Mouse (Mus musculus) stomach, embryonic 16.5 days (tissue): Measurements from ENCODE around the gene Fam98a. TPM values are rescaled to one million over a fixed set of nuclear protein-coding genes. Genes with fewer than 3 reads are reported as not detected.

Experiments
- ATAC-seq: fragments of 200-750 bp; cut with Nextera tagmentation; 2 replicates; pipeline ENCODE4 v1.8.0; 2017; ENCODE audit warnings: moderate number of reproducible peaks, moderate TSS enrichment; ENCODE audit not compliant: insufficient read depth, low FRiP score
- H3K27ac ChIP-seq: fragments of 300-500 bp; sonication (generic); 2 replicates; pipeline ENCODE4 v1.5.1; 2014; ENCODE audit warnings: low read length
- H3K27me3 ChIP-seq: fragments of 300-500 bp; sonication (generic); 2 replicates; pipeline ENCODE4 v1.6.1; 2014; ENCODE audit warnings: low read length, control low read depth, mixed read lengths; ENCODE audit not compliant: control insufficient read depth, insufficient read depth
- H3K36me3 ChIP-seq: fragments of 300-500 bp; sonication (generic); 2 replicates; pipeline ENCODE4 v1.6.1; 2014; ENCODE audit warnings: low read length; ENCODE audit not compliant: control insufficient read depth, insufficient read depth
- H3K4me1 ChIP-seq: fragments of 300-500 bp; sonication (generic); 2 replicates; pipeline ENCODE4 v1.6.1; 2014; ENCODE audit warnings: low read length, control low read depth, mixed read lengths; ENCODE audit not compliant: control insufficient read depth, insufficient read depth
- H3K4me2 ChIP-seq: fragments of 300-500 bp; sonication (generic); 2 replicates; pipeline ENCODE4 v1.6.1; 2014; ENCODE audit warnings: low read depth, low read length, mixed read lengths
- H3K4me3 ChIP-seq: fragments of 300-500 bp; sonication (generic); replicated peaks from 2 replicates; pipeline ENCODE4 v1.5.1; 2014; ENCODE audit warnings: mild to moderate bottlenecking, low read length
- H3K9ac ChIP-seq: fragments of 300-500 bp; sonication (generic); 2 replicates; pipeline ENCODE4 v1.6.1; 2014; ENCODE audit warnings: low read length
- H3K9me3 ChIP-seq: fragments of 300-500 bp; sonication (generic); replicated peaks from 2 replicates; pipeline ENCODE4 v1.6.1; 2016; ENCODE audit warnings: low read length, control low read depth; ENCODE audit not compliant: control insufficient read depth
- WGBS: fragments of 180-500 bp; shearing (Covaris S2); extraction: QIAGEN DNeasy Blood & Tissue Kit; methylation state at CpG from one replicate; pipeline ENCODE4 v1.1.7; 2014; 5-methylcytosine and 5-hydroxymethylcytosine counted together
- polyA plus RNA-seq: library from polyadenylated mRNA; unstranded; fragments of >200 nt; fragmentation: Nextera tagmentation; extraction: Ambion mirVana; gene quantifications from 2 replicates; pipeline ENCODE4 v1.2.1, GENCODE M21; 2015

Gene Fam98a
- polyA plus RNA-seq, 1 experiment from 2014 or later = 23.2 TPM

GRCm38 (mm10) chr17:75509257-75509656 lies 42.5 kb downstream of the Fam98a start:
- no peaks in the 10 kb centered on the region for H3K27me3 ChIP-seq
- ATAC-seq = no peak
- 85% methylated on average over 5 of the region's 5 CpGs for WGBS

GRCm38 (mm10) chr17:75506708-75507641 lies 44.8 kb downstream of the Fam98a start:
- H3K36me3 ChIP-seq = no peaks in the 10 kb centered on the region
- no peak for ATAC-seq

More at GRCm38 (mm10) chr17:75509257-75509656, 42.5 kb downstream of the Fam98a start:
- Histone ChIP-seq H3K36me3 (no peaks in the 10 kb centered on the region), H3K4me2 (no peak overlapping the region), H3K9ac (no peak overlapping the region), H3K27ac (no peak overlapping the region), H3K4me3 (no peak overlapping the region), H3K4me1 (no peaks in the 10 kb centered on the region), H3K9me3 (no peaks in the 10 kb centered on the region)

DNA sequence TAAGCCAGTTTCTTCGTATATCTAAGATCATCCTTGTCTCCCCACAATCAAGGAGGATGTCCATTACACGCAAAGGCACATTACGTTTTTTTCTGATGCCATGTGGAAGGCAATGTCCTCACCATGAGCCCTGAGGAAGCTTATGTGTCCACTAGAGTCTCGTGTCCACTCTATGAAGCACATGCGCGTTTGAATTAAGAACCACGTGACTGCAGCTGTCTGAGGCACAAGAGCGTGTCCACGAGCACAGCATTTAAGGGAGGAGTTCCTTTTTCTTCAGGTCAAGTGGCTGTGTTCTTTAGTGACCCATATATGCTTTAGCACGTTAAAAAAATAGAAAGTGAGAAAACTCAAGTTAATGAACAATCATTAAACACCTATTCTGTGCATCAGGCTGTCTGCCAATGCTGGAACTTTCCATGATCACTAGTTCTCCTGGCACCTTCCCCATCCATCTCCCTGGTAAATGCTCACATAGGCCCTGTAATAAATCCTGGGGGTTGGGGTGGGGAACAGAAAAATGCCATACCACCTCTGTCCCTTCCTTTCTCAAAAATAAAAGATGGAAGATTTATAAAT lies 45.6 kb downstream of the Fam98a start:
- ATAC-seq = no peak
- H3K4me2 ChIP-seq = no peak overlapping the region
- no peaks in the 10 kb centered on the region for H3K27me3 ChIP-seq
- H3K36me3 ChIP-seq = no peaks in the 10 kb centered on the region
- no peak overlapping the region for H3K9ac ChIP-seq
- no peaks in the 10 kb centered on the region for H3K9me3 ChIP-seq
- H3K4me3 ChIP-seq = no peak overlapping the region
- no peak overlapping the region for H3K27ac ChIP-seq
- H3K4me1 ChIP-seq = no peaks in the 10 kb centered on the region
- WGBS = 88% methylated on average over 10 of the region's 10 CpGs

More at GRCm38 (mm10) chr17:75506708-75507641, 44.8 kb downstream of the Fam98a start:
- no peak overlapping the region for H3K27ac ChIP-seq
- no peak overlapping the region for H3K4me2 ChIP-seq
- no peak overlapping the region for H3K9ac ChIP-seq
- WGBS = 66% methylated on average over 10 of the region's 10 CpGs
- H3K9me3 ChIP-seq = no peaks in the 10 kb centered on the region
- H3K4me3 ChIP-seq = no peak overlapping the region
- H3K27me3 ChIP-seq = no peaks in the 10 kb centered on the region
- no peaks in the 10 kb centered on the region for H3K4me1 ChIP-seq

- no peaks in the 10 kb centered on the region for H3K4me1 ChIP-seq
- H3K27me3 ChIP-seq = no peaks in the 10 kb centered on the region
- H3K4me3 ChIP-seq = no peak overlapping the region
- WGBS = 74% methylated on average over 5 of the region's 5 CpGs
- no peak for ATAC-seq
- no peak overlapping the region for H3K27ac ChIP-seq
- H3K36me3 ChIP-seq = no peaks in the 10 kb centered on the region
- no peak overlapping the region for H3K4me2 ChIP-seq
- H3K9me3 ChIP-seq = no peaks in the 10 kb centered on the region
- no peak overlapping the region for H3K9ac ChIP-seq
These were observed 46.7 kb downstream of the Fam98a start for GRCm38 (mm10) chr17:75505053-75505452.

DNA sequence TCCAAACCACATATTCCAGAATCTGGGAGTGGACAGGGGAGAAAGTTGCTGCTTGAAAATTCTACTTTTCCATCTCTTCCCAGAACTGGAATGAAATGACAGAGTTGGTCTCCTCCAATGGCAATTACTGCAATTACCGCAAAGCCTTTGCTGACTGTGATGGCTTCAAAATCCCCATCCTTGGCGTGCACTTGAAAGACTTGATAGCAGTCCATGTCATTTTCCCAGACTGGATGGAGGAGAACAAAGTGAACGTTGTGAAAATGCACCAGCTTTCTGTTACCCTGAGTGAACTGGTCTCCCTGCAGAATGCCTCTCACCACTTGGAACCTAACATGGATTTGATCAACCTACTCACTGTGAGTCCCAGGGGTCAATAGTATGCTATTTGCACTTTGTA lies 48.7 kb downstream of the Fam98a start:
- Histone ChIP-seq H3K4me3 (no peak overlapping the region), H3K9ac (no peak overlapping the region), H3K27ac (no peak overlapping the region), H3K4me2 (no peak overlapping the region), H3K27me3 (no peaks in the 10 kb centered on the region), H3K9me3 (no peaks in the 10 kb centered on the region), H3K36me3 (no peaks in the 10 kb centered on the region), H3K4me1 (no peaks in the 10 kb centered on the region)
- no peak for ATAC-seq
- WGBS = 88% methylated on average over 3 of the region's 3 CpGs

DNA sequence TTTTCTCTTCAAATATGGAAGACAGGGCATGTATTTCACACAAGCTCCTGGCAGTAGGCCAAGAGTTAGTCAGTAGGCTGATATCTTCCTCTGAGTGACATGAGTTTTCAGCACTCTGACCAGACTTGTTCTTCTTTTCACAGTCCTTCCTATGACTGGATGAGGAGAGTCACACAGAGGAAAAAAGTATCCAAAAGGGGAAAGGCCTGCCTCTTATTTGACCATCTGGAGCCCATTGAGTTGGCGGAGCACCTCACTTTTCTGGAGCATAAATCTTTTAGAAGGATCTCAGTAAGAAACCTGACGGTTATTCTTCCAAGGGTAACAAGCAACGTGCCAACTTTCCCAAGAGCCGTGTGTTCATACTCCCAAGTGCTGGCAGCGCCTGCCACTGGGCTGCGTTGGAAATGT lies 53.5 kb downstream of the Fam98a start:
- Histone ChIP-seq H3K27me3 (no peaks in the 10 kb centered on the region), H3K4me1 (no peaks in the 10 kb centered on the region), H3K4me3 (no peak overlapping the region), H3K27ac (no peak overlapping the region), H3K9ac (no peak overlapping the region), H3K4me2 (no peak overlapping the region), H3K36me3 (no peaks in the 10 kb centered on the region), H3K9me3 (no peaks in the 10 kb centered on the region)
- ATAC-seq = no peak
- whole genome bisulfite sequencing = 86% methylated on average over 6 of the region's 6 CpGs

- 59% methylated on average over 4 of the region's 4 CpGs for WGBS
- Histone ChIP-seq H3K9me3 (no peaks in the 10 kb centered on the region), H3K9ac (no peak overlapping the region), H3K27me3 (no peaks in the 10 kb centered on the region), H3K4me2 (no peak overlapping the region), H3K4me3 (no peak overlapping the region), H3K27ac (no peak overlapping the region), H3K36me3 (no peaks in the 10 kb centered on the region), H3K4me1 (no peaks in the 10 kb centered on the region)
- no peak for ATAC-seq
These were observed 56.5 kb downstream of the Fam98a start for GRCm38 (mm10) chr17:75495213-75495612.

Other genes with a start within 250 kb of the Fam98a start
- 14.2 and 15.3 TPM in 2 replicates for gene Rasgrp3, start 116.0 kb downstream of the Fam98a start, polyA plus RNA-seq